In the genomic region with DNA sequence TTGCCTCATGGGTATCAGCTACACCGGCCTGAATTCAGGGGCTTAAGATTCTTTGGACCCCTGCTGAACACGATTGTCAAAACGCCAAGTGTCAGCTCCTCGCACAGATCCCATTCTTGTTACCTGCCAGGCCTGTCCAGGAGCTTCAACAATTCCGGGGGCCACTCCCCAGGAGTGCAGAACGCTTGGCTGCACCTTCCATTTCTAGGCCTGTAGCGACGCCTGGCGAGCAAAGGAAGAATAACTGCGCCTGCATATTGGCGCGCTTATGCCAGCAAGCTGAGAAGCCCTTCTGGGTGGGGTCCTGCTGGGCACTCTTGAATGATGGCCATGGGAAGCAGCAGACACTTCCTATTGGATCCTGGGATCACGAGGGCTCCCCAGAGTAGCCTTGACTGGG, we compare ENCODE assay signal across 8 mouse cellular contexts. TPM values are rescaled to one million over a fixed set of nuclear protein-coding genes. Genes with fewer than 3 reads are reported as not detected.
DNase-seq lines count a peak whose midpoint lies in the region.

No protein-coding gene starts in this region.

- peak; percentile 59 for DNase-seq in T-cell, adult 2 months (ENCODE audit: low spot score)
- peak; percentile 58 to 88 for DNase-seq in cerebellum, postnatal 4 days (ENCODE audit: low spot score in 2 of 2)
- DNase-seq in gastrocnemius, postnatal 10 days = peak; percentile 69
- DNase-seq in hindlimb bud, embryonic 11.5 days (ENCODE audit: extremely low spot score, low read depth, low spot score) = peak; percentile 61
- DNase-seq in left cerebral cortex, adult 18-20 months (ENCODE audit: low spot score in 2 of 2) = peak; percentile 80 to 81
- peak; percentile 79 to 85 for DNase-seq in lung, postnatal 4 days
- peak; percentile 83 to 87 for DNase-seq in right cerebral cortex, adult 2 months (ENCODE audit: low spot score in 2 of 2)
- DNase-seq in urinary bladder, adult 2 months (ENCODE audit: low spot score) = peak; percentile 62

RNA-seq across cellular contexts. Expression of gene Nxph3, which starts 7.2 kb away (rescaled TPM):
- total RNA-seq in gastrocnemius, postnatal 10 days (2021) = 1 to 10 TPM in 1 of 2 experiments, under 1 TPM in 1; 0.87 to 1.1 TPM
- 10 to 100 TPM; 23.4 to 32.6 TPM for total RNA-seq in left cerebral cortex, adult 18-20 months (2021)
- 2.3 and 3.4 TPM in 2 replicates for polyA plus RNA-seq in urinary bladder, adult 2 months (2012; rRNA removed)

Comparison
In these comparisons a context has a peak if more than half of its experiments do, and no peak if none do; other contexts are left out.
1. Peak in every context shown above with its lines: DNase-seq.
2. RNA of gene Nxph3, which starts 7.2 kb away (total RNA-seq): 23.4 to 32.6 TPM in left cerebral cortex, adult 18-20 months; 0.87 to 1.1 TPM in gastrocnemius, postnatal 10 days; every median in the first group is over 10 times any median in the second.